Mouse (Mus musculus) layer of hippocampus, postnatal 14 days (tissue): ENCODE results near the gene Gadd45gip1. TPM values are rescaled to one million over a fixed set of nuclear protein-coding genes. Genes with fewer than 3 reads are reported as not detected.
A peak's percentile ranks its signal among the peaks of the same experiment; 100 is the strongest.

ENCODE experiments used
- DNase-seq, 2 experiments: peaks; one replicate each; pipeline ENCODE4 v3.0.0; 2021 to 2022; ENCODE audit warnings: low spot score in 2 of 2, mixed read lengths in 1 of 2
- long read RNA-seq, 2 experiments: library from polyadenylated mRNA; stranded (forward); transcript quantifications; one replicate each; pipeline ENCODE4 v2.0.0; 2021
- total RNA-seq, 2 experiments: library from RNA; stranded (reverse); gene quantifications; 2 replicates each; pipeline ENCODE4 v1.2.3; 2021

Gadd45gip1 gene
- total RNA-seq, result 10 to 100 TPM; 19.4 to 20.4 TPM
- long read RNA-seq, experiment 1, transcript Gadd45gip1-201 (2 exons, 2,494 nt), result major isoform, 21 of 54 reads
- long read RNA-seq, experiment 1, partial matches to known transcripts, result 0 of 54 reads
- long read RNA-seq, experiment 1, other reads (novel, unspliced or antisense), result 33 of 54 reads
- long read RNA-seq, experiment 2, transcript Gadd45gip1-201 (2 exons, 2,494 nt), result major isoform, 45 of 108 reads
- long read RNA-seq, experiment 2, partial matches to known transcripts, result 0 of 108 reads
- long read RNA-seq, experiment 2, other reads (novel, unspliced or antisense), result 63 of 108 reads

DNA sequence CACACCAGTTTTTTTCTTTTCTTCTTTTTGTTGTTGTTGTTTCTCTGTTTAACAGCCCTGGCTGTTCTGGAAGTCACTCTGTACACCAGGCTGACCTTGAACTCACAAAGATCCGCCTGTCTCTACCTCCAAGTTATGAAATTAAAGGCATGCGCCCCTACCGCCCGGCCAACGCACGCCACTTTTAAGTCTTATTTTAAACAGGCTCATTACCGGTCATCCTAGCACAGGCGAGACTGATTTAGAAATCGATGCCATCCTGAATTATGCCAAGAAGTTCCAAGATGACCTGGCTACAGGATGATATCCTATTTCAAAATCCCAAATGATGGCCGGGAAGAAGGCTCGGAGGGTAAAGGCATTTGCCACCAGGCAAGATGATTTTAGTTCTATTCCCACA is at the start of gene Gadd45gip1:
Gene Gadd45gip1, plus strand, starts transcription at position 33 of the 400 bp plus-strand sequence.
- no peak for DNase-seq

DNA sequence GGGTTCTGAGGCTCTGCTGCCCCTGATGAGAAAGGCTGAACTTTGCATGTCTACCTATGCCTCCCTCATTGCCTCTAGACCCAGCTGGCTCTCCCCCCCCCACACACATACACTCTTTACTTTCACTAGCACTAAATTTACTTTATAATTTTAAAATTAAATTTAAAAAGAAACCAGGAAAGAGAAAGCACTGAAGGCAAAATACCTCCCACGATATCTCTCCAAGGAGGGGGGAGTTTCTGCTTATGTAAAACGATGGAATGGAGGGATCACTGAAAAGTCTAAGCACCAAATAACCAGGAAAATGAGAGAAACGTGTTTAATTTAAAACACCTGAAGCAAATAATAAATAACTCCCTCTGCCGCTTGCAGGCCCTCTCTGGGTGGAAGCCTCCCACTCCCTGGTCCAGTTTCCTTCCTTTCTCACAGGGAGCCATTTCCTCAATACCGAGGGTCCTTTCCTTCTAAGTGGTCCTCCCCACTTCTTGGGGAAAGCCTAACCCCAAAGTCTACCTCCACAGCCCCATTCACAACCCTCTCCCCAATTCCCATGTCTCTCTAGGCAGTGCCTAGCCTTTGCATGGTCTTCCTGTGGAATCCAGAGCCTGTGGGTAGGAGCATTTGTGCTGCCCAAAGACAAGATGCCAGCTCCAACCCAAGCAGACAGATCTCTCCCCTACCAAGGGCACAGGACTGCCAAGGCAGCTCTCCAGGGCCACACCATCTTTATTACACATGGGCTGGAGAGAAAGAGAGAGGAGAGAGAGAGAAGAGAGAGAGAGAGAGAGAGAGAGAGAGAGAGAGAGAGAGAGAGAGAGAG is 49.4 kb upstream of the Gadd45gip1 start:
- no peak for DNase-seq

DNA sequence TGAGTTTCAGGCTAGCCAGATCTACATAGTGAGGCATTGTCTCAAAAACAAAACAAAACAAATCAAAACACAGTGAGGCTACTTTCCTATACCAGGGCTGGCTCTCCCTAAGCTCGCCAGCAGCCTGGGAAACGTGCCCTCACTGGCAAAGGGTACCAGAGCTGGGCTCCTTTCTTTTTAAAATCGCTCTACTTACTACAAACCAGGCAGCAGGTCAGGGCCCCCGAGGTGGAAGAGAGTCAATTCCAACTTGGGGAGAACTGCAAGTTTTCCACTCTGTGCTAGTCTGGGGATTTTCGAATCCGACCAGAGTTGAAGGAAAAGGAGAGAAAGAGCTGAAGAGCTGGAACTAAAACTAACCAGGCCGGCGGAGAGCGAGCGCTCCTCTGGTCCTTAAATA is 48.6 kb upstream of the Gadd45gip1 start:
- no peak for DNase-seq

DNA sequence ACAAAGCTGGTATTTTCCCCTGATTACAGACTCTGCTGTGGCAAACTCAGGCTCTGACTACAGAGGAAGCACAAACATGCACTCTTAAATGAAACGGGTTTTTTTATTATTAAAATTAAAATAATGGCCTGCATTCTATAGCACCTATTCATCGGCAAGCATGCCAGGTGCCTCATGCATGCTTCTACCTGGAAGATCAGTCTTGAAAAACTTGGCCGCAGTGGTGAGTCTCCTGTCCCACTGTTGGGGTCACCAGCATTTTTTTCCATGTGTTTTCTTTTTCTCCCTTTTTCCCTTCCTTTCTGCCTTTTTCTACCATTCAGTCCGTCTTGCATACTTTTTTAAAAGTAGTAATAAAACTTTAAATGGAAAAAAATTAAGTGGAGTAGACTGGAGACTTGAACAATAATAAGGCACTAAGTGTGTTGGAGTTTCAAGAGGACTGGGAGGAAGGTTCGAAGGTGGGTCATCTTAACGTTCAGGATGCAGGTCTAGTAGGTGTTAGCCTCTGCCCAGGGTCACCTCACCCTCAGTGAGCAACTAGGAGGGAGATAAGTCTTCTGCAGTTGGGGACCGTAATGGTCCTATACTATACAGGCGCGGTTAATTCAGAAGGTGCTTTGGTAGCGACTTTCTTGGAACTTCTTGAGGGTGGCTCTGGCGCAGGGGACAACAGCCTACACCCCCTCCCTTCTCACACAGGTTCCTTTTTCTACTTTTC is 48.0 kb upstream of the Gadd45gip1 start:
- peak in 1 of 2 experiments; percentile 26 for DNase-seq

DNA sequence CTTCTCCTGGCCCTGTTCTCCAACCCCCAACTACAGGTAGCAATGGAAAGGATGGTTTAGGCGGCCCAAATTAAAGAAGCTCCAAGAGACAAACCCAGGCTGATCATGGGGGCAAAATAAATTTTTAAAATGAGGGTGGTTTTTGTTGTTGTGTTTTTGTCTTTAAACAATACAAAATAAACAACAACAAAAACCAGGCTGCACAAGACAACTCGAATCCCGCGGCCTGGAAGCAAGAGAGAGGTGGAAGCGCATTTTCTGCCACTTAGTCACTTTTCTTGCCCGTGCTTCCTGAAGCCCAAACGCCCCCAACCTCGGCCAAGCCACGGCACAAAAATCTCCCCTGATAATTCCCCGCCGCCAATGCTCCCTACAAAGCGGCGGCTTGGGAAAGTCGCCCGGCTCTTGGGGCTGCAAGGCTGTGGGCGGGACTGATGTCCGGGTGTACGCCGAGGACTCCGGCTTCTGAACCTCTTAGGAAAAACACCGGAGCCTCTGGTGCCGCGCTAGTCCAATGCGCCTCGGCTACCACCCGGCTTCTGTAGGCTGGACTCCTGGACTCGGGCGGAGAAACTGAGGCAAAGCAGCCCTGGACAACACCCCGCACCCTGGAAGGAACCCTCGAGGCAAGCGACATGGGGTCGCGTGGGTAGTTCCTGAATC is 47.3 kb upstream of the Gadd45gip1 start:
- DNase-seq, result no peak

DNA sequence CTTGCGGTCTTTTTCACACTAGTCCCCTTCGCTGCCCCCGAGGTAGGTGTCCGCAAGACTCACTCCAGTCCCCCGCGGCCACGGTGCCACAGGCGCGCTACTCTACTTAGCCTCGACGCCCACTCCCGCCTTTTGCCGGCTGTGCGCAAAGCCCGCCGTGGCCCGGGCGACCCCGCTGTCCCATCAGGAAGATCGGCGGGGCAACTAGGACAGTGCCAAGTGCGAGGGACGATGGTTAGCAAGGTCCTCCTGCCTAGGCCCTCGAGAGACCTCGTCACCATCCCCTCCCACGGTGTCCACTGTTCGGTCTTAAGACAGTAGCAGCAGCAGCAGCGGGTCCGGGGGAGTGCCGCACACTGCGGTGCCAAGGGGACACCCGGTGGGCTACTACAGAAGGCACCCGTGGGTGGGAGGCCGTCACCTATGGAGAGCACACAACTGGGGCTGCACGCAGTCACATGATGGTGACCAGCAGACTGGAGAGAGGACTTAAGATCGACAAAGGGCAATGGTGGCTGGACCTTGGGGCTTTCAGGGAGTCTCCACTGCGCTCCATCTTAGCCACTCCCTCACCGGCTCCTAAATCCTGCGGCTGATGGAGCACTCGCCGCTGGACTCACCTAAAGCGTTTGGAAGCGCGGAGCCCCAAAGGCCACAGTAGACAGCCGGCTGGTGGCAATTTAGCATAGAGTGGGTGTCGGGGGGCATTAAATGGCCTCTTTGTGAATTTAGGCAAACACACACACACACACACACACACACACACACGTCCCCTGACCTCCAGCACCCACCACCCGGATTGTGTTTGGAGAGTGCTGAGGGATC is 46.4 kb upstream of the Gadd45gip1 start:
- DNase-seq, result peak in 1 of 2 experiments; percentile 54

- peak in 1 of 2 experiments; percentile 41 for DNase-seq
Observed at GRCm38 (mm10) chr8:84785506-84785755, 45.9 kb upstream of the Gadd45gip1 start.

DNA sequence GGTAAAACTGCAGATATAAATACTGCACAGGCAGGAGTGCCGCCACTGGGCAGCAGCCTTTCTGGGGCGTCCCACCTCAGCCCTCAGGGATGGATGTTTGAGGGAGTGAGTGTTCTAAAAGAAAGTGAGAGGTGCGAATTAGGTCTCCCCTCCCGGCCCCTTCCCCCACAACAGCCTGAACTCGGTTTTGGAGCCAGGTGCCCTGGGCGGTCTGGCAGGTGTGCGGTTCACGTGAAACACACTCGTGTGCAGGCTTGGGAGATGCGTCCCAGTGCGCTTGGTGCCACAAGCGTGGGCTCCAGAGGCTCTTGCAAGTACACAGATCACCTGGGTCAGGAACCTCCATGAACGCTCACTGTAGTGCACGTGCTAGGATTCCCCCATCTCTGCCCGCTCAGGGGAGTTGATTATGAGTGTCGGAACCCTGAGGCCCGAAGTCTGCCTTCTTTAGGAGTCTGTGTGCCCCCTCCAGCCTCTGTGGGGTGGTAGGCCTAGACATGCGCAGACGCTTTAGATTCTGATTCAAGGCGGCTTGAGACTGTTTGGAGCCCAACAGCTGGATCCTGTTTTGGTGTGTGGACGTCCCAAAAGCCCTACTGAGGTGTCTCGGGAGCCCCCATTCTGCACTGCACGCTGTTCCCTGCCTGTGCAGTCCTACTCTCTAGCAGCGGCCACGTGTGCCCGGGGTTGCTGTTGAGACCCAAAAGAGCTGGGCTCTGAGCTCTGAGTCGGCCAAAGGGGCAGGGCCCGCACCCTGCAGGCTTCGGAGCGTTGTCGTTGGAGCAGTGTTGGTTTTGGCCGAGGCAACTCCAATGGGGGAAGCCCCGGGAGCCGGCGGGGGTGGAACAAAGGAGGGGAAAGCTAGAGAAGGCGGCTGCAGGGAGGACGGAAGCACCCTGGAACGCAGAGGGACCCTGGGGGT is 45.3 kb upstream of the Gadd45gip1 start:
- DNase-seq, result peak; percentile 75

- DNase-seq, result peak in 1 of 2 experiments; percentile 28
Observed at GRCm38 (mm10) chr8:84786801-84787467, 44.4 kb upstream of the Gadd45gip1 start.

- DNase-seq, result peak; percentile 61 to 77
Observed at GRCm38 (mm10) chr8:84787523-84788302, 43.6 kb upstream of the Gadd45gip1 start.

GRCm38 (mm10) chr8:84788896-84789295 is 42.4 kb upstream of the Gadd45gip1 start:
- peak in 1 of 2 experiments; percentile 66 for DNase-seq

DNA sequence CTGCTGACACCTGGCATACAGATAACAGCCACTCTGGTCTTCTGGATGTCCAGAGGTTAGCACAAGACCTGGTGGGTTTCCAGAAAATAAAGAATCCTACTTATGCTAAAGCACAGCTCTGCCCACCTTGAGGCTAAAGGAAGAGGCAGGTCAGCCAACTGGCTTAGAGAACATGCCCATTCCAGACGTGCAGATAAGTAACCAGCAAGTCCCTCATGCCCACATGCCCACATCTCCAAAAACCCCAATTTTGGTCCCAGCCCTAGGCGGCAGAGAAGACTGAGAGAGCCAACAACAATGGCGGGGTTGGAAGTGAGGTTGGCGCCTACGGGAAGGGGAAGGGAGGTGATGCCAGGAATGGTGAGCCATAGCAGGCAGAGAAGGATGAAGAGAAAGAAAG is 42.0 kb upstream of the Gadd45gip1 start:
- DNase-seq, result no peak

- DNase-seq, result peak in 1 of 2 experiments; percentile 81
Observed at GRCm38 (mm10) chr8:84789855-84790486, 41.4 kb upstream of the Gadd45gip1 start.

- DNase-seq, result peak in 1 of 2 experiments; percentile 16
Observed at GRCm38 (mm10) chr8:84790537-84790936, 40.8 kb upstream of the Gadd45gip1 start.

GRCm38 (mm10) chr8:84792429-84792947 is 38.8 kb upstream of the Gadd45gip1 start:
- no peak for DNase-seq

- DNase-seq, result peak in 1 of 2 experiments; percentile 65
Observed at GRCm38 (mm10) chr8:84793134-84793533, 38.2 kb upstream of the Gadd45gip1 start.

- peak; percentile 82 to 90 for DNase-seq
Observed at GRCm38 (mm10) chr8:84793791-84794485, 37.4 kb upstream of the Gadd45gip1 start.
